Mouse (Mus musculus): ENCODE measurements at regions not wholly inside any gene's neighbourhood (a gene's known extent, or its start where the extent isn't known, plus 50 kb on each side); places are given as distances from the start of the nearest gene placed in this dataset.
A peak's percentile ranks its signal among the peaks of the same experiment; 100 is the strongest.

GRCm38 (mm10) chr4:45606578-45606977 lies 74.3 kb upstream of the Shb start:
- WGBS, result 66% methylated on average over 7 of the region's 7 CpGs
- Histone ChIP-seq H3K27ac (ENCODE audit: low read depth, low read length) (no peak overlapping the region), H3K27me3 (ENCODE audit: insufficient read depth, low read length) (no peaks in the 10 kb centered on the region), H3K4me2 (ENCODE audit: low read depth, low read length, poor library complexity, severe bottlenecking) (no peak overlapping the region), H3K4me3 (ENCODE audit: low read depth, low read length) (no peak overlapping the region), H3K9me3 (ENCODE audit: low read length) (no peaks in the 10 kb centered on the region), H3K4me1 (ENCODE audit: insufficient read depth, low read length) (no peaks in the 10 kb centered on the region), H3K9ac (replicated peaks; ENCODE audit: low read length, poor library complexity, severe bottlenecking) (no peak overlapping the region), H3K36me3 (ENCODE audit: insufficient read depth, low read length) (no peaks in the 10 kb centered on the region)
- ATAC-seq (ENCODE audit: low FRiP score), result no peak
- DNase-seq (ENCODE audit: low spot score), result no peak
- no peak for TF ChIP-seq CTCF (IDR thresholded peaks at IDR 0.05)

- Histone ChIP-seq H3K36me3 (ENCODE audit: insufficient read depth, low read length) (no peaks in the 10 kb centered on the region), H3K9ac (replicated peaks; ENCODE audit: low read length, poor library complexity, severe bottlenecking) (no peak overlapping the region), H3K4me2 (ENCODE audit: low read depth, low read length, poor library complexity, severe bottlenecking) (no peak overlapping the region), H3K4me1 (ENCODE audit: insufficient read depth, low read length) (0 out of 2 replicates have a peak, but pooled peaks cover under 1% of the 10 kb centered on the region), H3K27me3 (ENCODE audit: insufficient read depth, low read length) (no peaks in the 10 kb centered on the region), H3K4me3 (ENCODE audit: low read depth, low read length) (no peak overlapping the region), H3K9me3 (ENCODE audit: low read length) (no peaks in the 10 kb centered on the region), H3K27ac (ENCODE audit: low read depth, low read length) (no peak overlapping the region)
- no peak for ATAC-seq (ENCODE audit: low FRiP score)
- DNase-seq (ENCODE audit: low spot score), result no peak
- 72% methylated on average over 4 of the region's 4 CpGs for WGBS
- TF ChIP-seq CTCF (IDR thresholded peaks at IDR 0.05), result no peak
Observed at GRCm38 (mm10) chr4:45605681-45606080, 73.4 kb upstream of the Shb start.

DNA sequence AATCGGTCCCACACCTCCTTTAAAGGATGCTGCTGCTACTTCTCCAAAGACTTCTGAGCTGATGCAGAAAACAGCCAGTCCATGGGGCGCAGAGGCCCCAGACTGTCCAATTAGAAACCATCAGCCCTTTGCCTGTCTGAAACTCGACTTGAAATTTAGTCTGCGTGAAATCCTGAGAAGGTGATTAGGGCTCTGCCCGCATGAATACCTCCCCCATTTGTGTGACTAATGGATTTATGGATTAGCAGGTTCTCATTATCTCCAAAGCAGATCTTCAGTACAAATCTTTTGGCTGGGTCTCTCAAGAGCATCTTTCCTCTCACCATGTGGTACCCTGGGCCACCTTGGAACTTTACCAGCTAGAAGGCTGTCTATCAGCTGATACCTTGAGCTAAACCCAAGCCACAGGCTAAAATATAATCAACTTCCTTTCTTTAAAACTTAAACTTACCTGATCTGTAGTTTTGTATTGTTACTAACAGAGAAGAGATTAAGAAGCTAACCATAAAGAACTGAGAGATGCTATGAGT lies 72.1 kb upstream of the Shb start:
- Histone ChIP-seq H3K4me3 (ENCODE audit: low read depth, low read length) (no peak overlapping the region), H3K9me3 (ENCODE audit: low read length) (no peaks in the 10 kb centered on the region)
- peak; percentile 54 for DNase-seq (ENCODE audit: low spot score)

GRCm38 (mm10) chr4:45600520-45600919 lies 68.2 kb upstream of the Shb start:
- WGBS, result 35% methylated on average over 9 of the region's 9 CpGs
- Histone ChIP-seq H3K4me3 (ENCODE audit: low read depth, low read length) (no peak overlapping the region), H3K4me1 (ENCODE audit: insufficient read depth, low read length) (0 out of 2 replicates have a peak, but pooled peaks cover 3% of the 10 kb centered on the region), H3K9ac (replicated peaks; ENCODE audit: low read length, poor library complexity, severe bottlenecking) (no peak overlapping the region), H3K27ac (ENCODE audit: low read depth, low read length) (no peak overlapping the region), H3K9me3 (ENCODE audit: low read length) (no peaks in the 10 kb centered on the region), H3K36me3 (ENCODE audit: insufficient read depth, low read length) (no peaks in the 10 kb centered on the region), H3K4me2 (ENCODE audit: low read depth, low read length, poor library complexity, severe bottlenecking) (no peak overlapping the region), H3K27me3 (ENCODE audit: insufficient read depth, low read length) (no peaks in the 10 kb centered on the region)
- DNase-seq (ENCODE audit: low spot score), result peak; percentile 24
- no peak for ATAC-seq (ENCODE audit: low FRiP score)
- TF ChIP-seq CTCF (IDR thresholded peaks at IDR 0.05), result no peak

More for the DNA sequence above, 72.1 kb upstream of the Shb start:
- Histone ChIP-seq H3K9ac (replicated peaks; ENCODE audit: low read length, poor library complexity, severe bottlenecking) (no peak overlapping the region), H3K27me3 (ENCODE audit: insufficient read depth, low read length) (no peaks in the 10 kb centered on the region), H3K36me3 (ENCODE audit: insufficient read depth, low read length) (no peaks in the 10 kb centered on the region), H3K4me1 (ENCODE audit: insufficient read depth, low read length) (0 out of 2 replicates have a peak, but pooled peaks cover 3% of the 10 kb centered on the region), H3K27ac (ENCODE audit: low read depth, low read length) (no peak overlapping the region), H3K4me2 (ENCODE audit: low read depth, low read length, poor library complexity, severe bottlenecking) (no peak overlapping the region)
- no peak for TF ChIP-seq CTCF (IDR thresholded peaks at IDR 0.05)
- no peak for ATAC-seq (ENCODE audit: low FRiP score)
- 32% methylated on average over 5 of the region's 5 CpGs for WGBS

DNA sequence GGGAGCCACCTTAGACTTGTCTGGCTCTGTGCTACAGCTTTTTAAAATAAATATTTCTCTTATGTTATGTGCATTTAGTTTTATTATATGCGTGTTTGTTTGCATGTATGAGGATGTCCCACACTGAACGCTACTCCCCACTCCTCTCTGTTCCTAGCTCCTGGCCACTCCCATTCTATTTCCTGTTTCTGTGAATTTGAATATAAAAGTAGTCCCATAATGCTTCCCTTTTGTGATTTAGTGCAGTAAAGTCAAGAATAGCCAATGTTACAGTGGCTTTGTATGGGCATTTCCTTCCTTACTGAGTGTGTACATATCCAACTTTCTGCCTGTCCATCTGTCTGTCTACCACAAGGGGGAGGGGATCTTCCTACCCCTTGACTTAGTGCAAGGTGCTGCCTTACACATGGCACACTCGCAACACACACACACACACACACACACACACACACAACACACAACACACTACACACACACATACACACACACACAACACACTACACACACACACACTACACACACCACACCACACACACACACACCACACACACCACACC lies 61.2 kb upstream of the Shb start:
- H3K9me3 ChIP-seq (ENCODE audit: low read length), result no peaks in the 10 kb centered on the region
- ATAC-seq (ENCODE audit: low FRiP score), result no peak
- H3K4me3 ChIP-seq (ENCODE audit: low read depth, low read length), result no peak overlapping the region
- no peak for DNase-seq (ENCODE audit: low spot score)
- H3K9ac ChIP-seq (replicated peaks; ENCODE audit: low read length, poor library complexity, severe bottlenecking), result no peak overlapping the region
- no peak for TF ChIP-seq CTCF (IDR thresholded peaks at IDR 0.05)
- H3K4me2 ChIP-seq (ENCODE audit: low read depth, low read length, poor library complexity, severe bottlenecking), result no peak overlapping the region
- H3K27me3 ChIP-seq (ENCODE audit: insufficient read depth, low read length), result 0 out of 2 replicates have a peak, but pooled peaks cover 4% of the 10 kb centered on the region
- H3K36me3 ChIP-seq (ENCODE audit: insufficient read depth, low read length), result no peaks in the 10 kb centered on the region
- WGBS, result 89% methylated on average over 3 of the region's 3 CpGs
- no peaks in the 10 kb centered on the region for H3K4me1 ChIP-seq (ENCODE audit: insufficient read depth, low read length)
- no peak overlapping the region for H3K27ac ChIP-seq (ENCODE audit: low read depth, low read length)

DNA sequence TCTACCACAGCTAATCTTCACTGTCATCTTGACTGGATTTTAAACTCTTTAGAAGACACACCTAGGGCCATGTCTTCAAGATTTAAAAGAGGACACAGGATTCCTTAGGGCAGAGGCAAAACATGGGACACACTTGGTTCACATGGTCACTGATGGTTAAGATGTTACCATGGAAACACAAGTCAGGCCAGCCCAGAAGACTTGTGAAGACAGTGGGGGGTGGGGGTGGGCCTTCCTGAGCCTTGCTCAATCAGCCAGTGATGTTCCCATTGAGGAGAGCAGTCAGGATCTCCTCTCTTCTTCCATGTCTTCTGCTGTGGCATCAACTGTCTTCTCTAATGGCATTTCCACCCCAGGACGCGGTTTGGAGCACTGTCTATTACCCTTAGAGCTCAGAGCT lies 60.5 kb upstream of the Shb start:
- H3K4me2 ChIP-seq (ENCODE audit: low read depth, low read length, poor library complexity, severe bottlenecking), result no peak overlapping the region

More for the DNA sequence above, 60.5 kb upstream of the Shb start:
- Histone ChIP-seq H3K4me1 (ENCODE audit: insufficient read depth, low read length) (no peaks in the 10 kb centered on the region), H3K27me3 (ENCODE audit: insufficient read depth, low read length) (0 out of 2 replicates have a peak, but pooled peaks cover 4% of the 10 kb centered on the region), H3K27ac (ENCODE audit: low read depth, low read length) (no peak overlapping the region), H3K4me3 (ENCODE audit: low read depth, low read length) (no peak overlapping the region), H3K9me3 (ENCODE audit: low read length) (no peaks in the 10 kb centered on the region), H3K36me3 (ENCODE audit: insufficient read depth, low read length) (no peaks in the 10 kb centered on the region), H3K9ac (replicated peaks; ENCODE audit: low read length, poor library complexity, severe bottlenecking) (no peak overlapping the region)
- ATAC-seq (ENCODE audit: low FRiP score) (no peak), DNase-seq (ENCODE audit: low spot score) (no peak)
- 48% methylated on average over 2 of the region's 2 CpGs for WGBS
- no peak for TF ChIP-seq CTCF (IDR thresholded peaks at IDR 0.05)

Data from midbrain, postnatal 0 days (tissue).